Mouse (Mus musculus): ENCODE data around the gene Yy1. TPM values are rescaled to one million over a fixed set of nuclear protein-coding genes. Genes with fewer than 3 reads are reported as not detected.

Yy1 gene
- total and polyA plus RNA-seq, 3 experiments: 34.9 to 62.4 (median 52.1) TPM

DNA sequence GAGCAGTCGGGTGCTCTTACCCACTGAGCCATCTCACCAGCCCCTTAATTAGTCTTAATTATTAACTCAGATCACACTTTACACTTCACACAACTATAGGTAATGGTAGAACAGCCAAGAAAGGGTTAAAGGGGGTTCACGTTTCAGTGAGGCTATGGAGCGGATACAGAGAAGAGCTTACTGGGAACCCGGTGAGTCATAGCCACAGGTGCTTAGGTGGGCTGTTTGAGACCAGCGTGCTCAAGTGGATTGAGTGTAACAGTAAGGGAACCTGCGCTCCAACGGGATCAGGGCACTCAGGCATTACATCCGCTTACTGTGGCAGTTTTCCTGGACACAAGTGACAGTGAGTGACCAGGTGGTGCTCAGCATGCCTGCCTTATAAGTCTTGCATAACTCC is 30.3 kb downstream of the Yy1 start:
- Histone ChIP-seq H3K27ac (ENCODE audit: control insufficient read depth, low read depth, low read length) (no peak overlapping the region), H3K27me3 (ENCODE audit: control insufficient read depth in 1 of 2, insufficient read depth in 2 of 2, low read length in 2 of 2) (no peaks in the 10 kb centered on the region), H3K4me3 (ENCODE audit: control insufficient read depth in 1 of 2, insufficient read depth in 1 of 2, low read depth in 2 of 2, low read length in 2 of 2) (no peak overlapping the region), H3K9me3 (replicated peaks; ENCODE audit: insufficient read depth, low read length) (no peaks in the 10 kb centered on the region), H3K36me3 (ENCODE audit: control insufficient read depth in 1 of 2, insufficient read depth in 2 of 2, low read length in 2 of 2) (no peaks in the 10 kb centered on the region), H3K4me1 (ENCODE audit: control insufficient read depth in 1 of 2, insufficient read depth in 2 of 2, low read length in 2 of 2) (no peaks in the 10 kb centered on the region), H3K79me2 (ENCODE audit: control insufficient read depth, insufficient read depth, low read length, poor library complexity) (no peaks in the 10 kb centered on the region; the same call in 1 of the 2 replicates), H3K9ac (ENCODE audit: control insufficient read depth, low read depth, low read length, poor library complexity, severe bottlenecking) (no peak overlapping the region)
- no peak for DNase-seq (ENCODE audit: low read depth, low spot score)
- TF ChIP-seq RAD21 (IDR thresholded peaks at IDR 0.05; ENCODE audit: low read depth, low read length): no peak
- no peak for TF ChIP-seq GATA1 (IDR thresholded peaks at IDR 0.05; ENCODE audit: low read depth, low read length)
- TF ChIP-seq RCOR1 (IDR thresholded peaks at IDR 0.05; ENCODE audit: low read depth, low read length): no peak
- no peak for TF ChIP-seq ZKSCAN1 (IDR thresholded peaks at IDR 0.05; ENCODE audit: low read depth, low read length)

DNA sequence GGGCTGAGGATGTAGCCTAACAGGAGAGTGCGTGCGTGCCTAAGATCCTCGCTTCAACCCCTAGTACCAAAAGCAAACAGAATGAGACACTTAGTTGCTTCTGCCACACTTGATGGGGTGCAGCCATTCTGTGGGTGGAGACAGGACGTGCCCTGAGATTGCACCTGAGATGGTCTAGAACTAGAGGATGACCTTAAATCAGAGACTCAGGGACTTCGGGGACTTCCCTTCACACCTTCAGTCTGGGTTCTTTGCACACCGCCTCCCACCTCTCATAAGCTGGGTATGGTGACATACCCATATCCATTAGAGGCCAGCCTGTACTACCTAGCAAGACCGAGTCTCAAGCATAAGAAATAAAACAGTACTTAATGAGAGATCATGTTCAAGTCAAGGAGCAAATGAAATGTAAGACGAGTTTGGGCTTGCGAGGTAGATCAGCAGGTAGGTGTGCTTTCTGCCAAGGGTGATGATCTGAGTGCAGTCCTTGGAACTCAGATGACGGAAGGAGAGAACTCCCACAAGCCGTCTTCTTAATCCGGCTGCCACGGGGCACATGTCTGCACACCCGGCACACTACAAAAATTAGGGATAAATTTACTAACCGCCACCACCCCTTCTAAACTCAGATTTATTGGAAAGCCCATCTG is 31.6 kb downstream of the Yy1 start:
- TF ChIP-seq CTCF (IDR thresholded peaks at IDR 0.05 in 2 of 3, conservative IDR thresholded peaks at IDR 0.05 in 1 of 3; ENCODE audit: control insufficient read depth in 1 of 3, insufficient read depth in 1 of 3, low read depth in 2 of 3, low read length in 3 of 3, poor library complexity in 1 of 3, severe bottlenecking in 1 of 3) (no peak), CHD2 (IDR thresholded peaks at IDR 0.05; ENCODE audit: low read length) (no peak)
- Histone ChIP-seq H3K79me2 (ENCODE audit: control insufficient read depth, insufficient read depth, low read length, poor library complexity) (no peaks in the 10 kb centered on the region), H3K9ac (ENCODE audit: control insufficient read depth, low read depth, low read length, poor library complexity, severe bottlenecking) (no peak overlapping the region), H3K27ac (ENCODE audit: control insufficient read depth, low read depth, low read length) (no peak overlapping the region), H3K36me3 (ENCODE audit: control insufficient read depth in 1 of 2, insufficient read depth in 2 of 2, low read length in 2 of 2) (no peaks in the 10 kb centered on the region), H3K27me3 (ENCODE audit: control insufficient read depth in 1 of 2, insufficient read depth in 2 of 2, low read length in 2 of 2) (no peaks in the 10 kb centered on the region), H3K4me1 (ENCODE audit: control insufficient read depth in 1 of 2, insufficient read depth in 2 of 2, low read length in 2 of 2) (no peaks in the 10 kb centered on the region), H3K4me3 (ENCODE audit: control insufficient read depth in 1 of 2, insufficient read depth in 1 of 2, low read depth in 2 of 2, low read length in 2 of 2) (no peak overlapping the region), H3K9me3 (replicated peaks; ENCODE audit: insufficient read depth, low read length) (no peaks in the 10 kb centered on the region)
- no peak for DNase-seq (ENCODE audit: low read depth, low spot score)

DNA sequence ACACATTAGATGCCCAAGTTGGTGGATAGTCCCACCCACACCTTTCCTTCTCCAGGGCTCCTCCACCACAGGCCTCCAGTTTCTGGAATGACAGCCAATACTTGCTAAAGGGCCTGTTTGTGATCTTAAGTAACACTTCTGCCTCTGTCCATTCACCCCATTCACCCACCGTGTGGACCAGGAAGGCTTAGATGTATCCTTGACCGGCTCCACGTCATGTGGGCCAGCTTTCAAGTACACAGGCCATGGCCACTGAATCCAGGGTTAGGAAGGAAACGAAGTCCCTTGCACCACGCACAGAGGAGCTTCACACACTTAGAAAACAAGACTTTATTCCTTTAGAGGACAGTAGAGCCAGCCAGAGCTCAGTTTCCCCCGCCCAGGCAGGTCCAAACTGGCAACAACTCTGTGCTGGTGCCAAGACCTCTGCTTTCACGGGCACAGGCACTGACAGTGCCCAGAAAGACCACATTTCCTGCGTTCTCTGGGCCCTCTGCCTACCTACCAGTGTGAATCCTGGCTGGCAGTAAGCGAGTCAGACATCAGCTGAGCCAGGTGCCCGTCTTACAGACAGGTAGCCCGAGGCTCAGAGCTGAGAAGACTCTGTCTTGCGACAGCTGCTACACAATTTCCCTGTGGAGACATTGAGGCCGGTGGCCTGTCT is 32.9 kb downstream of the Yy1 start:
- no peak overlapping the region for H3K27ac ChIP-seq (ENCODE audit: control insufficient read depth, low read depth, low read length)
- no peaks in the 10 kb centered on the region for H3K27me3 ChIP-seq (ENCODE audit: control insufficient read depth in 1 of 2, insufficient read depth in 2 of 2, low read length in 2 of 2)
- no peaks in the 10 kb centered on the region for H3K36me3 ChIP-seq (ENCODE audit: control insufficient read depth in 1 of 2, insufficient read depth in 2 of 2, low read length in 2 of 2)
- H3K4me3 ChIP-seq (ENCODE audit: control insufficient read depth in 1 of 2, insufficient read depth in 1 of 2, low read depth in 2 of 2, low read length in 2 of 2): no peak overlapping the region
- no peaks in the 10 kb centered on the region for H3K79me2 ChIP-seq (ENCODE audit: control insufficient read depth, insufficient read depth, low read length, poor library complexity)
- TF ChIP-seq BHLHE40 (IDR thresholded peaks at IDR 0.05; ENCODE audit: borderline replicate concordance, low read depth, low read length): no peak
- TF ChIP-seq CTCF (IDR thresholded peaks at IDR 0.05 in 2 of 3, conservative IDR thresholded peaks at IDR 0.05 in 1 of 3; ENCODE audit: control insufficient read depth in 1 of 3, insufficient read depth in 1 of 3, low read depth in 2 of 3, low read length in 3 of 3, poor library complexity in 1 of 3, severe bottlenecking in 1 of 3): no peak
- no peak for TF ChIP-seq POLR2A (IDR thresholded peaks at IDR 0.05; ENCODE audit: control insufficient read depth in 1 of 2, insufficient read depth in 1 of 2, low read depth in 1 of 2, low read length in 2 of 2, poor library complexity in 1 of 2)
- TF ChIP-seq HCFC1 (IDR thresholded peaks at IDR 0.05; ENCODE audit: low read depth, low read length): no peak
- TF ChIP-seq ELF1 (IDR thresholded peaks at IDR 0.05; ENCODE audit: low read depth, low read length): no peak
- no peak for TF ChIP-seq MAFK (IDR thresholded peaks at IDR 0.05; ENCODE audit: borderline replicate concordance, low read depth, low read length)
- TF ChIP-seq GABPA (IDR thresholded peaks at IDR 0.05; ENCODE audit: low read depth, low read length): no peak
- no peak for TF ChIP-seq RAD21 (IDR thresholded peaks at IDR 0.05; ENCODE audit: low read depth, low read length)
- TF ChIP-seq ZC3H11A (IDR thresholded peaks at IDR 0.05; ENCODE audit: low read depth, low read length): no peak
- TF ChIP-seq UBTF (IDR thresholded peaks at IDR 0.05; ENCODE audit: borderline replicate concordance, insufficient read depth, low read depth, low read length): no peak
- TF ChIP-seq ETS1 (IDR thresholded peaks at IDR 0.05; ENCODE audit: low read depth, low read length): no peak
- TF ChIP-seq POLR2AphosphoS2 (IDR thresholded peaks at IDR 0.05; ENCODE audit: low read length): no peak
- no peak for TF ChIP-seq RCOR1 (IDR thresholded peaks at IDR 0.05; ENCODE audit: low read depth, low read length)
- H3K9ac ChIP-seq (ENCODE audit: control insufficient read depth, low read depth, low read length, poor library complexity, severe bottlenecking): no peak overlapping the region
- DNase-seq (ENCODE audit: low read depth, low spot score): no peak
- H3K9me3 ChIP-seq (replicated peaks; ENCODE audit: insufficient read depth, low read length): no peaks in the 10 kb centered on the region
- no peaks in the 10 kb centered on the region for H3K4me1 ChIP-seq (ENCODE audit: control insufficient read depth in 1 of 2, insufficient read depth in 2 of 2, low read length in 2 of 2)
